Mouse (Mus musculus) layer of hippocampus, adult 18-20 months (tissue): ENCODE data around the gene Csf1. TPM values are rescaled to one million over a fixed set of nuclear protein-coding genes. Genes with fewer than 3 reads are reported as not detected.
"Not testable (repeated sequence)": the region's sequence is repeated elsewhere in the genome, so short reads cannot be mapped to it uniquely, and the experiment has no call there.

Experiments
- DNase-seq, 2 experiments: peaks; one replicate each; pipeline ENCODE4 v3.0.0; 2022; ENCODE audit warnings: low spot score in 2 of 2
- total RNA-seq, 2 experiments: library from RNA; stranded (reverse); gene quantifications; 2 replicates each; pipeline ENCODE4 v1.2.3; 2021

The Csf1 gene
- total RNA-seq, 2 experiments from 2014 or later = 22.0 to 23.3 TPM

DNA sequence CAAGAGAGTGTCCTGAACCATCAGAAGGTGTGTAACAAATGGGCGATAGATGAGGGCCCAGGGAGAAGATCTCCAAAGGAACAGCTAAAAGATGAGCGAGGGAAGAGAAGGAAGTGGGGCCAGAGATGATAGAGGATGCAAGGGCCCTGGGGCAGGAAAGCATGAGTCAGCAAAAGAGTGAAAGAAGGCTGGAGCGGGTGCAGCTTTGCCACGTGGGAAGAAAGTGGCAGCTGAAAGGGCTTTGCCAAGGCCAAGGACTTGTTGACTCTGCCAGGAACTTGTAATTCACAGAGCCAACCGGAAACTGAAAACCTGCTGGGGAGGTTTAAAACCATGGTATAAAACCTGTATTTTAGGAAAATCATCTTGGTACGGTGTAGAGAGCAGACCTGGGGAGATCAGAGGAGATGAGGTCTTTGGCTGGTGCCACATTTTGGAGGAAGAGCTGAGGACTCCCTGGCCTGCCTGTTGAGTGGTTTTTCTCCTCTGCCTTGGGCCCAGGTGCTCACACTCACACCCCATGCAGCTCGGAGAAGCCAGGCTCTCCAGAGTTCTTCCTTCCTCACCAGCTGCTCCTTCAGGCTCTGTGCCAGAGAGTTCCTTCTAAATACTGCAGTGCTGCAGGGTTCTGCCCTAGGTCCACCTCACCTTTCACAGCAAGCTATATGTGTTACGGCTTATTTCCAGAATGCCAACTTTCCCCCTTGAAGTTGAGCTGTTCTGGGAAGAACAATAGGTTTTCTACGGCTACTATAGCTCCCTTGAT is 9.3 kb downstream of the Csf1 start:
- no peak for DNase-seq

DNA sequence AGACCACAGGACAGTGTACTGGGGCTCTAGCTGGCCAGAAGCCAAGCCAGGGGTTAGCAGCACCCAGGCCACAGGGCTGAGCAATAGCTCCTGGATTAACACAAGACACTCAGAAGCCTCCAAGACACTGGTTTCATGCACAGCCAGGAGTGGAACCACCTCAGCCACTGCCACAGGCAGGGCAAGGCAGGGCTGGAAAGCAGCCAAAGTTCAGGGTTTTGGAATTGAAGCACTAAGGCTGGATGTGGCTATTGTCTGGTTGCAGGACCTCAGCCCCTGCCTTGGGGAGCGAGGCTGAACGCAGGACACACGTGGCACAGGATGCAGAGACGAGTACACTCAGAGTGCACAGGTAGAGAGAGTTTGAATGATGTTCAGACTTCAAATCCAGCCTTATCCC is 10.8 kb downstream of the Csf1 start:
- no peak for DNase-seq

DNA sequence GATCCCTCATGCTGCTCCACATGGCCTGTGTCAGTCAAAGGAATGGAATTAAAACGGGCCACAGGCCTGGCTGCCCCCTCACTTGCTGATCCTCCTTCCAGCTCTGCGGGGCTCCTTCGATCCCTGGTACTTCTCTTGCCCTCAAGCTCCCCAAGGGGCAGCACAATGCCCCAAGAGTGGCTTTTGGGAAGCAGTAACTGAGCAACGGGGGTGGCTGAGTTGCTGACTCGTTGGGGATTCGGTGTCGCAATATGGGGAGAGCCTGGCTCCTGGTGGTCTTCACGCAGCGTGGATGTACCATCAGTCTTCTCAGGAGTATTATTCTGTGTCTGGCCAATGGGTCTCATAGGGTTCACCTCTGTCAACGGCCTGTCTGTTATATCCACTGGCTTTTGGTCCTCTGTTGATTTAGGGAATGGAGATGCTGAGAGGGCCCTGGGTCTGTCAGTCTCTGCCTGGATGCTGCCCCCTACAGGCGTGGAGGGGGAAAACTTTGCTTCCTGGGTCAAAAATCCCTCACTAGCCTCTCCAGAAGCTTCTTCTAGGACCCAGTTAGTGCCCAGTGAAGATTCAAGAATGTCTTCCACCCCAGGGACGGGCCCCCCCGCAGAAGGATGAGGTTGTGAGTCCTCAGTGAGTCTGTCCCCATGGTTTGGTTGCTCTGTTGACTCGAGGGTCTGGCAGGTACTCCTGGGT is 11.9 kb downstream of the Csf1 start:
- DNase-seq = no peak

DNA sequence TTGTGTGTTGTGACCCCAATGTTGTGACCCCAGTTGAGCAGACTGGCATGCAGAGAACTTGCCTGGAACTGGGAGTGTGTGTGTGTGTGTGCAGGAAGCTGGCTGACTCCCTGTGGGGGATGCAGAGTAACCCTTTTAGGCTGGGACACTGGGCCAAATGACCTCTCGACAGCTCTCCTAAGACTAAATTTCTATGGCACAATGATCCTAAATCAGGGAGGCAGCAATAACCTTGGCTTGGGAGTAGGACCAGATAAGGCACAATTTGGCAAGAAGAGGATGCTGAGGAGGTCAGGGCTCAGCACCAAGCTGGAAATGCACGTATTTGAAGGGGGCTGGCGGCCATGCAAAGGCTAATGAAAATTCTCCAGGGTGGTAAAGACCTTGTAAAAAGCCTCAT is 14.2 kb downstream of the Csf1 start:
- no peak for DNase-seq

DNA sequence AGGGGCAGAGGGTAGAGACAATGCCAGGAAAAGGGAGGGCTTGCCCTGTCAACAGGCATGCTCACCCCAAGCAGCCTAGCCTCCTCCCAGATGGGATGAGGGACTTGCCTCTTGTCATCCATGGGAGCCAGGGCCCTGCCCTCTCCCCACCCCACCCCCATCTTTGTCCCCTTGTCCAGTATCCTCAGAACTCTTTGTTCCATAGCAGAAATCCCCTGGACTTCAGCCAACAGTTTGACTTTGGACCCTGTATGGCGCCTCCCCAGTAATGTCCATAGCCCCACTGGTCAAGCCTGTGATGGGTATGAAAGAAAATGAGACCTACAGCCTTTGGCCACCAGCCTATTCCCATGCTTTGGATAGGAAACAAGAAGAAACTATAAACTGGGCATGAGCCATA is 16.6 kb downstream of the Csf1 start:
- no peak for DNase-seq

DNA sequence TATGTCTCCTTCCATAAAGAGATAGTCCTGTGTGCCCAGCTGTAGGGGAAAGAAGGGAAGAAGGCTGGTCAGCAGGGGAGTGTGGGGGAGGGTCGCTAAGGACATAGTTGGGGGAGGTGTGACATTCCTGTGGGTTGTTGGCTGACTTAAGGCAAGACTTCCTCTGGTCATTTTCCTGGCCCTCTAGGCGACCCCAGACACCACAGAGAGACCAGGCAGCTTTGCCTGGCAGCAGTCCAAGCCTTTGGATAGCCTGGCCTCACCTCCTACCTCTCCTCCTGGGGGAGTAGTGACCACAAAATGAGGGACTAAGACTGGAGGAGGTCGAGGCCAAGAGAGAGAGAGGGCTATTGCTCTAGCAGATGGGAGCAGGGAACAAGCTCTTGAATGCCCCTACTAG is 17.2 kb downstream of the Csf1 start:
- DNase-seq = no peak

DNA sequence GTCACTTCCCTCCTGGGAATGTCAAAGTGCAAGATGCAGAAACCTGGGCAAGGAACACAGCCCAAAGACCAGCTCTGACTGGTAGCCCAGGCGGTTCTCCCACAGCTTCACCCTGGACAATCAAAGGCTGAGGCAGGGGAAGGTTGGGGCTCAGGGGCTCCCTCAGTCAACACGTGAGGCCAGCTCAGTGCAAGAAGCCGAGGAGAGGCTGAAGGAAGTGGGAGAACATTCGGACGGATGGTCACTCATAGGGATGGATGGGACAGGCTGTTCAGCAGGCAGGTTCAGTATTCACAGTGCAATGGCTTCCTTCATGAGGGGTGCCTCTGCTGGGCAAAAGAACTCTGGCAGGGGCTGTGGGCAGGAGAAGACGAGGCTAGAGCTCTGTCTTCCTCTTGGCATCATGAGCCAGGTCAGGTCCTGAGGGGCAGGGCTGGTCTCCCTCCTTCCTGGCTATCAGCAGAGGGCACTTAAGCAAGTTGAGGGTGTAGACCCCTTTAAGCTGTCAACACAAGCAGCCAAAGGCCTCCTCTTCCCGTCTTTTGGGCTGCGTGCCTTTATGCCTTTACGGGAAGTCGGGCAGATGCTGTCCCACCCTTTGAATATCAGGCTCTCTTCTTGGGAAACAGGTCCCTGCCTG is 18.1 kb downstream of the Csf1 start:
- no peak for DNase-seq

DNA sequence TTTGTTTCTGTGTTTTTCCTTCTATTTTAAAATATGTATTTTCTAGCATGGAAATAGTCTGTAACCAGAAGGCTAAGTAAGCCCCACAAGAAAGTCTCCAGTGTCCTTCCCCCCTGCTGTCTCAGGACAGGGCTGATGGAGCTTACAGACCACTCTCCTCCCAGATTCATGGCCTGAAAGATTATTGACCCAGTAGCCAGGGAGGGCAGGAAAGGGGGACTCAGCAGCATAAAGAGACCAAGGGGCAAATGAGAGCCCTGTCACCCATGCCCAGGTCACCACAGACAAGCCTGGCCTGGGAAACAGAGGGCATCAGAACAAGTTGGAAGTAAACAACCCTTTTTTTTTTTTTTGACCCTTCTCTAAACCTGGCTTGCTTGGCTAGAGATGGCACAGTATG is 18.9 kb downstream of the Csf1 start:
- DNase-seq = no peak

DNA sequence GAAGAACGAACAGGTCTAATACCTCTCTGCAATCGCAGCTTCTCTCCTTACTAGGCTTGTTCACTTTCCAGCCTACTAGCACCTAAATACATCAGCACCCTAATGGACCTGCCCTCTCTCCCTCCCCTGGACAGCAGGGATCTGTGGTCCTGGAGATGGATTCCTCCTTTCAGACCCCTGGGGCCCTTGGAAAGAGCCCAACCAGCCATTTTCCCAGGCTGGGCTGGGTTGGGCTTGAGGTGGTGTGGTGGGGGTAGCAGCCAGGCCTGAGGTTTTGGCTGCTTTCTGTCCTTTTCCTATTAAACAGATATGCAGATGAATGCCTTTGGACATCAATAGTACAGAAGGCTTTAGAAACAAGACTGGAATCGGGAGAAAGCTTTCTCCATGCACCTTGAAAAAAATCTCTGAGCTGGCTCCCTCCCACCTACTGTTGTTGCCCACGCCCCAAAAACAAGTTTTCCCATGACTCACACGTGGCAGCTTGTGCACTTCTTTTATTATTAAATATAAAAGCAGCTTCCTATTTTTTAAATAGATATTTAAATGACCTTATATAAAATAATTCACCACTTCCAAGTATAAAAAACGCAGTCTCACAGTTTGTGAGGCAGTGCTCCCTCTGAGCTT is 19.6 kb downstream of the Csf1 start:
- DNase-seq = no peak

DNA sequence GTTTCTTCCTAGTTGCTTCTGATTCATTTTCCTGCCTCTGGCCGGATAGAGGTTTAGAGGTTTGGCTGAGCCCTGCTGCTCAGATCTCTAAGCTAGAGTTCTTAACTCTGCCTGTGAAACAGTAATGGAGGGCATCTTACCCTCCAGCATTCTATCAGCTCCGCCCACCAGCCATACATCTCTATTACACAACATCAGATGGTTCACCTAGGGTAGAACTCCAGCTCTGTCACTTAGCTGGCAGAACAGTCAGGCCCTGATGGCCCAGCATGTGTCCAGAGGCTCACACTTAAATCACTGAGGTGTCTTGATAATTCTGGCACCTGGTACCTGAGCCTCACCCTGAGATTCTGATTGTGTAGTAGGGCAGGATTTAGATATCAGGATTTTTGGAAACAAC is 20.3 kb downstream of the Csf1 start:
- DNase-seq = no peak

DNA sequence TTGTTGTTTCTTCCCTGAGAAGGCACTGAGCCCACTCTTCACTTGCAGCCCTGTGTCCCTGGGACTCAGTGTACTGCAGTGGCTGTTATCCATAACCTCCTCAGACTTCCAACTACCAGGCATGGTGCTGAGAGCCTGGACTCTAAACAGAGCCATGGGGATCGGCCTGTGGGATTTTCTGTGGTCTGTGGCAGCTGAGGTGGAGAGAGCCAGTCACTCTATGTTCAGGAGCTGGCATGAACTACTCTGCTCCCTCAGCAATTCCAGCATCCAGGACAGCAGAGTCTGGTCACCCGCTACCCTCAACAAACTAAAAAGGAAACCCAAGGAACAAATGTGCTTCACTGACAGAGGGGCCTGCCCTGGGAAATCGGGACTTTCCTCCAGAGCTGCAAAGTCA is 20.8 kb downstream of the Csf1 start:
- no peak for DNase-seq

DNA sequence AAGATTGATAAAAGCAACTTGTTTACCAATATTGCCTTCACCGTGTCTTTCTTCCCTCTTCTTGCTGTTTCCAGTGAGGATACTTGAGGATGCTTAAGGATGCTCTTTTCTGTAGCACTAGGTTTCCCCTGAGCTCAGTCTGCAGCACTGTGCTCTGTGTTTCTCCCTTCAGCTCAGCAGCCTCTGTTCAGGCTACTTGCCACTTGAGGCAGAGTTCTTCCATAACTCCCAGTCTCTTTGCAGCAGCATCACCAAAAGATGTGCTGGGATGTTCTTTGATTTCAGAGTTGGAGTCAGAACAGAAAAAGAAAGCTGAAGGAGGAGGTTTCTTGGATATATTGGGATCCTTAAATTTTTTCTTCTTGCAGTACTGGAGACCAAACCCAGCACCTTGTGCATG is 21.6 kb downstream of the Csf1 start:
- no peak for DNase-seq

DNA sequence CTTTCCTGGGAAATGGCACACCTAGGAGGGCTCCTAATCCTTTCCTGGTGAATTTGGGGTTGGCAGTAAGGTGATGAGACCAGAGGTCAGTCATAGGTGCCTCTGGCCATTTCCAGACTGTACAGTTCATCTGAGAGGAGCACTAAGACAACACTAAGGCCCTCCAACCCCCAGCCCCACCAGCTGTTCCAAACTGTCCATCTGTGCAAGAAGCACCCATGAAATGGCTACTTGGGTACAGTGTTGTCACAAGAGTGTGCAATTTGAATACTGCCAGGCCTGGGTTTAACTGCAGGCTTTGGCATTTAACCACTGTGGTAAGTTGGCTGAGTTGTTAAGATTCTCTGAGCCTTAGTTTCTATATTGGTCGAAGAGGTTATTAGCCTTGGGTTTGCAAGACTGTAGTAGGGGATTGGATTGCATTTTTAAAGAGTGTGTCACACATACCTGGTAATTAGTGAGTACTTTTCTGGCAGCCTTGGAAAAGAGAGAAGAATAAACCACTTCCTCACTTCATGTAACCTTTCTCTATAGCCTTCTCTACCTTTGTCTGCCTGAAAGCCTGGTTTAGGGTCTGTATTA is 22.6 kb downstream of the Csf1 start:
- DNase-seq = no peak

DNA sequence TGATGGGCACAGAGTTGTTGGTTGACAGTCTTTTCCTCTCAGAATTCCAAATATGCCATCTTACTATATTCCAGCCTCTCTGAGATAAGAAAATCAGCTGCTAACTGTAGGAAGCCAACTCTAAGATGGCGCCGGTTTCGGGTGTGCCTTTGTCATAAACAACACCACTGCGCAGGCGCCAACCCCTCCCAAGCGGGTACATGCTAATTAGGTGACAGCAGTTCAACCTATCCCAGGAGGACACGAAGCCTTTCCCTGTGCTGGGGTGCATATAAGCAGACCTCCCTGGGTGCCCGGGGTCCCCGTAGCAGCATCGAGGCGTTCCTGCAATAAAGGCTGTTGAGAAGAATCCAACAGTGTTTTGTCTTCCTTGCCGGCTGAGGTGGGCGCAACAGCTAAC is 24.6 kb downstream of the Csf1 start:
- not testable (repeated sequence) for DNase-seq

DNA sequence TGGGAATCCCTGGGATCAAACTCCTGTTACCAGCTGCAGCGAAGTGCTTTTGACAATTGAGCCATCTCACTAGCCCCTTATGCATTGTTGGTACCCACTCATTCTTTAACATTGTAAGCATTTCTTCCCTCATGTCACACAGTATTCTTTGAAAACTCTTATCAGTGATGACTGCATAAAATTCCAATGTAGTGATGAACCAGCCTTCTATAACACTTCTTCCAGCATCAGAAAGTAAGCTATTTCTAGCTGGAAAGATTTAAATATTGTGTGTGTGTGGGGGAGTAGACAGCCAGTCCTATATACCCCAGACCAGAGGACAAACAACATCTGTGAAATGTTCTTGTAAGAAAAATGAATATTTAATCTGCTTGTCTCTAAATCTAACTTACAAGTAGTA is 26.9 kb downstream of the Csf1 start:
- DNase-seq = no peak

DNA sequence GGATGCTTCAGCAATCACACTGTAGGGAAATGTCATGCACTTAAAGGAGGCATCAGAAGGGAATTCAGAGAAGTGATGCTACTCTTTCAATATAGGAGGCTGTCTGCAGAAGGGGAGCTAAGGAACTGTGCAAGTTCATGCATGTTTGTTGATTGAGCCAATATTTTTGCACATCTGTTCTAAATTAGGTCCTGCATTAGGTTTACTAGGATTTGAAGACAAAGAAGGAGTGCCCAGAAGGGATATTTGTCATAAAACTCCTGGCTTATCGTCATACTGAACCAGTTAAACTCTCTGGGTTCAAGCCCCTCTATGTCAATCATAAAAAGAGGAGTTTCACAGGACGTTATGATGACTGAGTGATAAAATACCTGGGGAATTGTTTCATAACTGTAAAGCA is 30.0 kb downstream of the Csf1 start:
- DNase-seq = no peak

DNA sequence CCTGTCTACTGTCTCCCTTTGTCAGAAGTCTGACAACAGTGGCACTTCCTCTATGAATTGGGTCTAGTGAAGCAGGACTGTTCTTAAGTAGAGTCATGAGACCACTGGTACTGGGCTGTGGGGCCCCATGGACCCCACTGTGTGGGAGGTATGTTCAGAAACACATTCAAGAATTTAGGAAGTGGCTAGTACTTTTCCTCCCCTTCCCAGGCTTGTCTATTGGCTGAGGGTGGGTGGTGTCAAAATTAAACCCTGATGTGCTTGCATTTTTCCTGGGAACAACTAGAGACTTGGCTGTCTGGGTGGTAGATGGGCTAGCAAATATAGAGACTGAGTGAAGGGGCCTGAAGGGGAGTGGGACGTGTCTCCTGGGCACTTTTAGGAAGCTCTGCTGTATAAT is 31.8 kb downstream of the Csf1 start:
- DNase-seq = no peak

DNA sequence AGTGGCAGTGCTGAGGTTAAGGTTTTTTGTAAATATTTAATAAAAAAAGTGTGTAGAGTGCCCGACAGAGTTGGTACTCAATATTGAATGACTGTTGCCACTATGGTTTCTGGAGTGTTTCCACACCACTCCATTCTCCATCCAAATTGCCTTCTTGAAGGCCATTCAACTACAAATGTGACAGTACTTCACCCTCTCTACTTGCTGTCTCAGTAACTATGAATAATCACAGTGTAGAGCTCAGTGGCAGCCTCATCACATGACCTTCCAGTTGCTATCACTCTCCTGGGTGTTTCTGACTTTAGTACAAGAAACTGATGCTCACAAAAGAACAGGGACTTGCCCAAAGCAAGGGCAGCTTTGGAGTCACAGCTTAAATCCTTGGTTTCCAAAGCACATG is 44.3 kb downstream of the Csf1 start:
- DNase-seq = no peak

DNA sequence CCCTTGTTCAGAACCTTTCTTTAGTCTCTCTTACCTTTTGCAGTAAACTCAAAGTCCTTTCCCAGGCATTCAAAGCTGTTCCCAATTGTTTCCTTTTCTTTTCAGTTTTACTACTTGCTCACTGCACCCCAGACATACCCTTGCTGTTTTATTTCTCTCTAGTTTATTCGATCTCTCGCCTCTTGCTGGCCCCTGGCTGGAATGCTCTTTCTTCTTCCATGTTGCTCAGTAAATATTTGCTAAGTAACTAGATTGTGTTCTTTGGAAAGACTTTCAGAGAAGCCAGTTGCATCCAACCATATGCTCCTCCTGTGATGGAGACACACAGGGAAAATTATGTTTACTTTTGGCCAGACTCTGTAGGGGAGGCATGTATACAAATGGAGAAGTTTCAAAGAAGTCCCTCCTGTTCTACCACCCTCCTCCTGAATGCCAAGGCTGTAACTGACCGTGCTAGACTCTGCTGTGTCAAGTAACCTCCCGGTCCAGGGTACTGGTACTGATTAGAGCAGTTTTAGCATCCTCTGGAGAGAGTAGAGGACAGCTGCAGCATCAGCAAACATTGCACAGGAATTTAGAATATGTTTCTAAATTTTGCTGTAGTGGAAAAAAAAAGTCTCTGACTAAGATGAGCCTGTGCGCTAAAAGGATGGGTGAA is 45.9 kb downstream of the Csf1 start:
- no peak for DNase-seq

DNA sequence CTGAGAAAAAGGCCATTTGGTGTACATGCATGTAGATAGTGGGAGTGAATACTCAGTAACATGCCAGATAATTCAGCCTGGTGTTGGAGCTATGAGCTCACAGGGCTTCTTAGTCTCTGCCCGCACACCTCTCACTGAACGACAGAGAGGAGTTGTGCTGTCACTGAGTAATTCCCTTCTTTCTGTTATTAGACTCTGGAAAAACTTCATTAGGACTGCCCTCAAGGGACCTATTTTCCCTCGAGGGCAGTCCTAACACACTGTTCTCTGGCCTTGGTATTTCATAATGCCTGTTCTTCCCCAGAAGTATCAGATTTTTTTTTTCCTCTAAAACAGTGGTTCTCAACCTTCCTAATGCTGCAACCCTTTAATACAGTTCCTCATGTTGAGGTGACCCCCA is 48.2 kb downstream of the Csf1 start:
- DNase-seq = no peak

DNA sequence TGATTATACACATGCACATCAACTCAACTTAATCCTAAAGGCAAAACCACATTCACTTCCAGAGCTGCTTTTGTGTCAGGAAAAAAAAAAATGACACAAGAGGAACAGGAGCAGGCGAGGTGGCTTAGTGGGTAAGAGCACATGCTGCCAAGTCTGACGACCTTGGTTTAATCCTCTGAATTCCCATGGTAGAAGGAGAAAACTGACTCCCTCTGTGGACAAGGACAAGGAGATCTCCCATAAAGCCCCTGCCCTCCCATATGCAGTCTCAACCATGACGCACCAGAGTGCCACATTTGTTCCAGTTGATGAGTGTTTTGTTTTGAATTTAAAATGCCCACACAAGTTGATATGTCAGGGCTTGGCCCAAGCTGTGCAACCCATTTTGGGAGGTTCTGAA is 51.1 kb downstream of the Csf1 start:
- no peak for DNase-seq
